Mouse (Mus musculus) neural tube, embryonic 11.5 days (tissue): ENCODE data around the gene Mrpl2. TPM values are rescaled to one million over a fixed set of nuclear protein-coding genes. Genes with fewer than 3 reads are reported as not detected.

Source experiments
- ATAC-seq: fragments of 200-750 bp; cut with Nextera tagmentation; 2 replicates; pipeline ENCODE4 v1.8.0; 2017; ENCODE audit warnings: moderate number of reproducible peaks, mild to moderate bottlenecking, moderate TSS enrichment, moderate library complexity; ENCODE audit not compliant: insufficient read depth, low FRiP score, low TSS enrichment
- DNase-seq: peaks from one replicate; pipeline ENCODE4 v3.0.0-alpha.2; 2015; ENCODE audit warnings: low spot score
- H3K27ac ChIP-seq: fragments of 300-500 bp; sonication (generic); 2 replicates; pipeline ENCODE4 v1.5.1; 2014; ENCODE audit warnings: low read depth, mild to moderate bottlenecking, low read length
- H3K27me3 ChIP-seq: fragments of 300-500 bp; sonication (generic); 2 replicates; pipeline ENCODE4 v1.6.1; 2014; ENCODE audit warnings: mild to moderate bottlenecking, low read length, mixed read lengths; ENCODE audit not compliant: control insufficient read depth, insufficient read depth
- H3K36me3 ChIP-seq: fragments of 300-500 bp; sonication (generic); 2 replicates; pipeline ENCODE4 v1.6.1; 2014; ENCODE audit warnings: mild to moderate bottlenecking, low read length, moderate library complexity, mixed read lengths; ENCODE audit not compliant: control insufficient read depth, insufficient read depth
- H3K4me1 ChIP-seq: fragments of 300-500 bp; sonication (generic); 2 replicates; pipeline ENCODE4 v1.6.1; 2014; ENCODE audit warnings: low read length, mixed read lengths; ENCODE audit not compliant: control insufficient read depth, insufficient read depth
- H3K4me2 ChIP-seq: fragments of 300-500 bp; sonication (generic); 2 replicates; pipeline ENCODE4 v1.6.1; 2014; ENCODE audit warnings: low read depth, mild to moderate bottlenecking, moderate library complexity
- H3K4me3 ChIP-seq: fragments of 300-500 bp; sonication (generic); 2 replicates; pipeline ENCODE4 v1.5.1; 2014; ENCODE audit warnings: low read depth, low read length
- H3K9ac ChIP-seq: fragments of 300-500 bp; sonication (generic); 2 replicates; pipeline ENCODE4 v1.6.1; 2014; ENCODE audit warnings: mild to moderate bottlenecking, low read length
- H3K9me3 ChIP-seq: fragments of 300-500 bp; sonication (generic); 2 replicates; pipeline ENCODE4 v1.6.1; 2016; ENCODE audit warnings: low read length; ENCODE audit not compliant: control insufficient read depth
- WGBS: fragments of 180-500 bp; shearing (Covaris S2); extraction: QIAGEN DNeasy Blood & Tissue Kit; methylation state at CpG from one replicate; pipeline ENCODE4 v1.1.7; 2014; 5-methylcytosine and 5-hydroxymethylcytosine counted together
- polyA plus RNA-seq: library from polyadenylated mRNA; unstranded; fragments of >200 nt; fragmentation: Nextera tagmentation; extraction: Ambion mirVana; gene quantifications from 2 replicates; pipeline ENCODE4 v1.2.1, GENCODE M21; 2014

Gene Mrpl2
- polyA plus RNA-seq, 1 experiment from 2014 or later: 104 TPM

DNA sequence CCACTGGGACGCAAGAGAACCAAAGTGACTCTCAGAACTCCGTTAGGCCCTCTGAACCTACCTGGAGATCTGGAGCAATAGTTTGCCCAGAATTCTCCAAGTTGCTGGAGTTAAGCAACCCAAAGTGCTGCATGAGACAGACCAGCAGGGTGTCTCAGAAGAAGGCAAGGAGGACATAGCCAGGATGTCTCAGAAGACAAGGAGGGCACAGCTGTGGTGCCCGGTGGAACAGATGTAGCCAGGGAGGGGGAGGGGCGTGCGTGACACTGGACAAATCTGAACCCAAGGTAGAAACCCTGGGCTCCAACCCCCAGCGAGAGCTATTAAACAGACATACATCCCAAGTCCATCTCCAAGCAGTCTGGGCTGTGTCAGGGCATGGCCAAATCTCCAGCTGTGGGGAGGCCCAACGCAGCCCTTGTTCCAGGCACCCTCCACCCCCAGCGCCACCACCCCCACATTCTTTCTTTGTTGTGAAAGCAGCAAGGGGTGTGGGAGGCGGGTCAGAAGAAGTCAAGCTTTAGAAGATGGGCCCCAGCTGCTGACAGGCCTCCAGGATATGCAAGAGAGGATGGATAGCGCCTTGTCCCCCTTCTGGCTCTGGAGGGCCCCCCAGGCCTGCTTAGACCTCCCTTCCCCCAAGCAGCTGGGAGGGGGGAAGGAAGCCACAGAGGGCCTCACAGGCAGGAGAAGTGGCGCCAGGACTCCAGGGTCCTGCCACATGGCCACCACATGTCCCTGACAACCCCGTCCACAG lies 16.2 kb upstream of the Mrpl2 start:
- Histone ChIP-seq H3K27ac (peak overlapping the region; percentile 78), H3K9ac (peak overlapping the region; percentile 30), H3K36me3 (peaks cover 2% of the 10 kb centered on the region; the same call in 1 of the 2 replicates), H3K4me2 (peak overlapping the region; percentile 57), H3K4me3 (peak overlapping the region; percentile 88), H3K4me1 (peaks cover 28% of the 10 kb centered on the region), H3K9me3 (no peaks in the 10 kb centered on the region), H3K27me3 (no peaks in the 10 kb centered on the region)
- ATAC-seq: peak; percentile 55
- WGBS: 5% methylated on average over 12 of the region's 12 CpGs
- peak; percentile 76 for DNase-seq

GRCm38 (mm10) chr17:46636831-46637523 lies 9.1 kb upstream of the Mrpl2 start:
- DNase-seq (peak; percentile 60), ATAC-seq (0 out of 2 replicates have a peak, but pooled peaks have one; percentile 41)
- 15% methylated on average over 15 of the region's 15 CpGs for WGBS
- peaks cover 3% of the 10 kb centered on the region; the same call in 1 of the 2 replicates for H3K36me3 ChIP-seq
- H3K4me1 ChIP-seq: 0 out of 2 replicates have a peak, but pooled peaks cover 3% of the 10 kb centered on the region
- H3K27ac ChIP-seq: no peak overlapping the region
- no peaks in the 10 kb centered on the region for H3K27me3 ChIP-seq
- H3K4me3 ChIP-seq: no peak overlapping the region
- H3K9me3 ChIP-seq: no peaks in the 10 kb centered on the region
- H3K4me2 ChIP-seq: no peak overlapping the region; the same call in 1 of the 2 replicates
- no peak overlapping the region for H3K9ac ChIP-seq

- DNase-seq (no peak), ATAC-seq (no peak)
- no peak overlapping the region for H3K9ac ChIP-seq
- no peak overlapping the region for H3K4me3 ChIP-seq
- no peak overlapping the region for H3K4me2 ChIP-seq
- H3K27me3 ChIP-seq: no peaks in the 10 kb centered on the region
- H3K36me3 ChIP-seq: peaks cover 4% of the 10 kb centered on the region
- no peaks in the 10 kb centered on the region for H3K9me3 ChIP-seq
- no peak overlapping the region for H3K27ac ChIP-seq
- H3K4me1 ChIP-seq: peaks cover 8% of the 10 kb centered on the region; the same call in 1 of the 2 replicates
- WGBS: 78% methylated on average over 9 of the region's 9 CpGs
Measured at GRCm38 (mm10) chr17:46639929-46640328, 6.1 kb upstream of the Mrpl2 start.

GRCm38 (mm10) chr17:46642060-46642459 lies 4.0 kb upstream of the Mrpl2 start:
- Histone ChIP-seq H3K9me3 (no peaks in the 10 kb centered on the region), H3K9ac (no peak overlapping the region), H3K27me3 (no peaks in the 10 kb centered on the region), H3K27ac (no peak overlapping the region), H3K36me3 (peaks cover 4% of the 10 kb centered on the region), H3K4me2 (no peak overlapping the region), H3K4me3 (no peak overlapping the region), H3K4me1 (peaks cover 12% of the 10 kb centered on the region; the same call in 1 of the 2 replicates)
- ATAC-seq (no peak), DNase-seq (no peak)
- 88% methylated on average over 17 of the region's 17 CpGs for WGBS

DNA sequence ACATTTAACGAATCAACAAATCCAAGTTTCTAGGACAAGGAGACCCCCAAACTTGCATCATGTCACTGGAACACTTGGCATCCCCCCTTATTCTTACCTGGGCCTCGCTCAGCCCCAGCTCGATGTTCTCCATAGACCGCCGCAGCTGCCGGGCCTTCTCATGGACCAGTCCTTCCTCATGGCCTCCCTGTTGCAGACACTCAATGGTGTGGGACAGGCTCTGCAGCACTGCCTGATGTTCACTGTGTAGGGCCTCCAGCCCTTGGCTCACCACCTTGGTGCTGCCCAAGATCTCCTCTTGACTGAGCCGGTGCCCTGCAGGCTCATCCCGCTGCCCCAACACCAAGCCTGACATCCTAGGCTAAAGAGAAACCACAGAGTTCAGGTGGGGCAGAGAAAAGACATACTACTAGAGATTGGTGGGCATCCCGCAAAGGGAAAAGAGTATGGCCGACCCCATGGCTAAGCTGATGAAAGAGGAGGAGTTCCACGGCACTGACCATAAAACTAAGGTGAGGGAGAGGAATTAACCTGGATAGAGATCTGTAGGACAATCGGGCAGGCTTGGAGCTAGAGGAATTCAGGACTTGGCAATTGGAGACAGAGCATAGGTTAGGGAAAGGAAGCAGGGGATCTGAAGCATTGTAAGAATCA lies 1.8 kb upstream of the Mrpl2 start:
- no peaks in the 10 kb centered on the region for H3K9me3 ChIP-seq
- ATAC-seq (no peak), DNase-seq (no peak)
- peak overlapping the region; percentile 81 for H3K4me2 ChIP-seq
- 88% methylated on average over 12 of the region's 12 CpGs for WGBS
- no peaks in the 10 kb centered on the region for H3K27me3 ChIP-seq
- H3K36me3 ChIP-seq: peaks cover 4% of the 10 kb centered on the region
- H3K9ac ChIP-seq: no peak overlapping the region
- H3K27ac ChIP-seq: no peak overlapping the region
- no peak overlapping the region for H3K4me3 ChIP-seq
- H3K4me1 ChIP-seq: peaks cover 13% of the 10 kb centered on the region; the same call in 1 of the 2 replicates

DNA sequence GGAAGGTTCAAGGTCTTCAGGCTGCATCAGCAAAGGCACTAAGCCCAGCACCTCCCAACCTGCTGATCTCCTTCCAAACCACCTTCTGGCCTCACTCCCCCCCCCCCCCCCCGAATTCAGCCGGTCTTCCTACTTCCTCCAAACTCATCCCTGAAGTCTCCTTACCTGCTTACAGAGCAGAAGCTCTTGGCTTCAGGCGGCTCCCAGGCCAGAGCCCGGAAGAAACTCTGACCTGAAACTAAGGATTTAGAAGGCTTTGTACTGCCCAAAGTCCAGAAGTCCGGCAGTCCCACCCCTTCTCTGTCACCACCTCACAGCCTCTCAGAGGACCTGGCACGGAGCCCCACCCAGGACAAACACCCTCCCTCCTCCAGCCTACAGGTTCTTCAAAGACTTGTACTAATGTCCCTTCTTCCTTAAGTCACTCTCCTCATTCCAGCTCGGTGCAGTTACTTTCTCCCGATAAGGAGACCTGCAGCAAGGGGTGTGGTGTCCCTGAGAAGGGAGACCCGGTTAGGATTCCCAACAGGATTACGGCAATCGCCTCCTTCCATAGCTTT lies 1.0 kb upstream of the Mrpl2 start:
- DNase-seq (no peak), ATAC-seq (no peak)
- Histone ChIP-seq H3K9ac (peak overlapping the region; percentile 45), H3K27ac (no peak overlapping the region), H3K9me3 (no peaks in the 10 kb centered on the region), H3K27me3 (no peaks in the 10 kb centered on the region), H3K4me1 (peaks cover 17% of the 10 kb centered on the region), H3K4me2 (peak overlapping the region; percentile 81), H3K36me3 (peaks cover 4% of the 10 kb centered on the region), H3K4me3 (peak overlapping the region; percentile 81)
- WGBS: 14% methylated on average over 10 of the region's 11 CpGs

DNA sequence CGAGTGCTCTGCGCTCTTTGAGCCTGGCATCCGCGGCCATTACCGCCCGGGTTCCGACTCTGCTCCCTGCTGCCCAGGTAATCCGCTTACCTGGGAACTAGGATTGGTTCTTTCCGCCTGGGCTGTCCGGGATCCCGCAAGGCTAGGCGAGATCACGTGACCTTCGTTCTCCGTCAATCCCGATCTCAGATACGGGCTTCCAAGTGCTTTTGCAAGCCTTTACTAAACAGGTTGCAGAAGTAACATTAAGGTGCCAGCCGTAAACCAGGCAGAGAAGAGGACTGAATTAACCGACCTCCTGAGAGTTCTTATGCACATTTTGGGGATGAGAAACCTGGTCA lies 263 bp downstream of the Mrpl2 start:
- peak overlapping the region; percentile 58; the same call in 1 of the 2 replicates for H3K27ac ChIP-seq
- ATAC-seq (no peak), DNase-seq (no peak)
- no peaks in the 10 kb centered on the region for H3K9me3 ChIP-seq
- H3K9ac ChIP-seq: peak overlapping the region; percentile 82
- peak overlapping the region; percentile 81 for H3K4me3 ChIP-seq
- peak overlapping the region; percentile 95 for H3K4me2 ChIP-seq
- H3K4me1 ChIP-seq: peaks cover 22% of the 10 kb centered on the region
- H3K36me3 ChIP-seq: peaks cover 4% of the 10 kb centered on the region
- no peaks in the 10 kb centered on the region for H3K27me3 ChIP-seq
- WGBS: under 1% methylated on average over 19 of the region's 19 CpGs

DNA sequence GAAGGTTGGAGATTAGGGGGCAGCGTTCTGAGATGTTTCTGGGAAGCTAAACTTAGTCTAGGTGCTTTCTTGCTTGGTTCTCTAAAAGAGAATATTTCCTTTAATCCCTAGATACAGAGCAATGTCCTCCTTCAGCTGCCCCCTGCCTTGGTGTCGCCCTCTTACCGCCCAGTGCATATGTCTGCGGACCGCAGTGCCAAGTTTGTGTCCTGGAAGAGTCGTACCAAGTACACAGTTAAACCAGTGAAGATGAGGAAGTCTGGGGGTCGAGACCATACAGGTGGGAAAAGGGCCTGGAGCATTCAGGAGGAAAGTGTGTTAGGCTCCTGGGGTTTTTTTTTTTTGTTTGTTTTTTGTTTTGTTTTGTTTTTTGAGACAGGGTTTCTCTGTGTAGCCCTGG lies 1.2 kb downstream of the Mrpl2 start:
- Histone ChIP-seq H3K4me1 (peaks cover 31% of the 10 kb centered on the region), H3K27me3 (no peaks in the 10 kb centered on the region), H3K27ac (no peak overlapping the region), H3K36me3 (peaks cover 2% of the 10 kb centered on the region), H3K9me3 (no peaks in the 10 kb centered on the region), H3K9ac (no peak overlapping the region), H3K4me2 (peak overlapping the region; percentile 95), H3K4me3 (no peak overlapping the region)
- ATAC-seq (no peak), DNase-seq (no peak)
- 93% methylated on average over 7 of the region's 7 CpGs for WGBS
